Mouse (Mus musculus): ENCODE data around the gene Gm498. TPM values are rescaled to one million over a fixed set of nuclear protein-coding genes. Genes with fewer than 3 reads are reported as not detected.
A peak's percentile ranks its signal among the peaks of the same experiment; 100 is the strongest.

Gm498 gene
- total RNA-seq (2021), result not detected
- long read RNA-seq, experiment 1, result 0 reads
- long read RNA-seq, experiment 2, result 0 reads

GRCm38 (mm10) chr7:143866538-143866937, at the start of gene Gm498:
Gene Gm498, plus strand, starts transcription at chr7:143866838.
- intact Hi-C loops (cut with DNase I), result no loop called here
- DNase-seq (ENCODE audit: low spot score in 2 of 2), result no peak

DNA sequence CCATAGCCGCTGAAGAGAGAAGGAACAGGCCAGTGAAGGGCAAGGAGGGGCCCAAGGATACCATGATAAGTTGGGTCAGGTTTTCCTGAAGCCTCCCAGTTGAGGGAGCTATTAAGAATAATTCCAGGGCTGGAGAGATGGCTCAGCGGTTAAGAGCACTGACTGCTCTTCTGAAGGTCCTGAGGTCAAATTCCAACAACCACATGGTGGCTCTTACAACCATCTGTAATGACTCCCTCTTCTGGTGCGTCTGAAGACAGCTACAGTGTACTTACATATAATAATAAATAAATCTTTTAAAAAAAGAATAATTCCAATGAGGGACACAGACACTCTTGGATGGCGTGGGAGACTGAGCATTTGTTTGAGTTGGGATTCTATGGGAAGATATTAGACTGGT, 47.4 kb upstream of the Gm498 start:
- DNase-seq (ENCODE audit: low spot score in 2 of 2), result no peak
- intact Hi-C loops (cut with DNase I), result no loop called here

DNA sequence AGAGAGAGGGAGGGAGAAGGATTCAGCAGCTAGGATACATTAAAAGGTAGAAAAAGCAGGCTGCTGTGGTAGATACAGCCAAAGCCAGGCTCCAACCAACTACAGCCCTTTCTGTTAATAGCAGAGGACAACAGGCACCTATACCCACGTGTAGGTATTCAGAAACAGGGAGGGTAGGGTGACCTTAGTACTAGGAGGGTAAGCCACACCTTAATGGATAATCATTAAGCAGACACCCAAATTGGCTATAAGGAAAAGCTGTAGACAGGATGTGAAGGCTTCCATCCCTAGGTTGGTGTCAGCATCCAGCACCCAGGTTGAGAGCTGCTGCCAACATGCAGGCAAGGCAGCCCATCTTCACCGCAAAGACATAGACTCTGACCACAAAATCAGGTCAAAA, 45.4 kb upstream of the Gm498 start:
- DNase-seq (ENCODE audit: low spot score in 2 of 2), result no peak
- intact Hi-C loops (cut with DNase I), result no loop called here

DNA sequence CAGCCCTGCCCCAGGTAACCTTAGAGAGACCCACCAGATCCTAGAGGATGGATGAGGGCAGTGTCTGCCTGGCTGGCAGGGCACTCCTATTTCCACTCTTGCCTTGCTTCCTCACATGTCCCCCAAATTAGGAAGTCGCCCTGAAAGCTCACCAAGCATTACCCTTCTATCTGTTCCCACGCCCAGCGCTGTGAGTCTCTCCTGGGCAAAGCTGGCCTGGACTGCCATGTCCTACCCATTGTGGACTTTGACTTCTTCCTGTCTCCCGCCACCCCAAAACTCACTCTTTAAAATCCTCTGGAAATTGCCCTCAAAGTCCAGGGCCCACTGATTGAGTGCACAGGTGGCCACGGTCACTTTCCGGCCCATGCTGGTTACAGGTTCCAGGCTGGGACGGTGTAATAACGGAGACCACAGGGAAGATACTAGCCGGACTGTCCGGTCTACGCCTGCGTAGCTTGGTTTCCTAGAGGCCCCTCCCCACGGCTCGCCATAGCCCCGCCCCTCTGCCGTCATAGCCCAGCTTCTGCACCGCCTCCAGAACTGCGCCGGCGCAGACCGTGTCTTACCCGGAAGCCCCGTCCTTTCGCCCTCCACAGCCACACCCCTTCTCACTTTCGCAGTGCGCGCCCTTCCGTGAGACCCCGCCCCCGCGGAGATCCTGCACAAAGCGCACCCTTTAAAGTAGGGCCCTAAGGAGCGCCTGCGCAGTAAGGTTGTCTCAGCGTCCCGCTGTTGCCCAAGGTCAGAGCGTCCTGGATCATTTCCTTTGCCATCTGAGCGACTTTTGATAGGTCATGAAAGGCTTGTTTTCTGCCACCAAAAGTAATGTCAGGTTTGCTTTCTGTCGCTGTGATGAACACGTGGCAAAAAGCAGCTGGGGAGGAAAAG, 44.0 kb upstream of the Gm498 start, which contains the start of the genes Nadsyn1 and Dhcr7:
Gene Nadsyn1 (minus strand): TSS at position 475 of the 891 bp plus-strand sequence.
Gene Dhcr7 (plus strand): TSS at position 771 of the 891 bp plus-strand sequence.
- intact Hi-C loops (cut with DNase I), result no loop called here
- peak; percentile 98 to 99 for DNase-seq (ENCODE audit: low spot score in 2 of 2)

DNA sequence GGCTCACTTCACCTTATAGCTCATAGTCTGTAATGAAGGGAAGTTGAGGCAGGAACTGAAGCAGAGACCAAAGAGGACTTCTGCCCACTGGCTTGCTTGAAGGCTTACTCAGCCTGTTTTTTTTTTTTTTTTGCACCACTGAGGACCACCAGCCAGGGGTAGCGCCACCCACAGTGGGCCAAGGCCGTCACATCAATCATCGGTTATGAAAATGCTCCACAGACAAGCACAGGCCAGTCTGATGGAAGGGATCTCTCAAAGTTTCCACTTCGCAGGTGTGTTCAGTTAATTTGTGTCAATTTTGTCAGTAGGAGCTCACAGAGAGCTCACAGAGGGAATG, 43.4 kb upstream of the Gm498 start:
- no peak for DNase-seq (ENCODE audit: low spot score in 2 of 2)
- intact Hi-C loops (cut with DNase I), result no loop called here

GRCm38 (mm10) chr7:143826985-143827384, 39.7 kb upstream of the Gm498 start:
- no peak for DNase-seq (ENCODE audit: low spot score in 2 of 2)
- intact Hi-C loops (cut with DNase I), result no loop called here

DNA sequence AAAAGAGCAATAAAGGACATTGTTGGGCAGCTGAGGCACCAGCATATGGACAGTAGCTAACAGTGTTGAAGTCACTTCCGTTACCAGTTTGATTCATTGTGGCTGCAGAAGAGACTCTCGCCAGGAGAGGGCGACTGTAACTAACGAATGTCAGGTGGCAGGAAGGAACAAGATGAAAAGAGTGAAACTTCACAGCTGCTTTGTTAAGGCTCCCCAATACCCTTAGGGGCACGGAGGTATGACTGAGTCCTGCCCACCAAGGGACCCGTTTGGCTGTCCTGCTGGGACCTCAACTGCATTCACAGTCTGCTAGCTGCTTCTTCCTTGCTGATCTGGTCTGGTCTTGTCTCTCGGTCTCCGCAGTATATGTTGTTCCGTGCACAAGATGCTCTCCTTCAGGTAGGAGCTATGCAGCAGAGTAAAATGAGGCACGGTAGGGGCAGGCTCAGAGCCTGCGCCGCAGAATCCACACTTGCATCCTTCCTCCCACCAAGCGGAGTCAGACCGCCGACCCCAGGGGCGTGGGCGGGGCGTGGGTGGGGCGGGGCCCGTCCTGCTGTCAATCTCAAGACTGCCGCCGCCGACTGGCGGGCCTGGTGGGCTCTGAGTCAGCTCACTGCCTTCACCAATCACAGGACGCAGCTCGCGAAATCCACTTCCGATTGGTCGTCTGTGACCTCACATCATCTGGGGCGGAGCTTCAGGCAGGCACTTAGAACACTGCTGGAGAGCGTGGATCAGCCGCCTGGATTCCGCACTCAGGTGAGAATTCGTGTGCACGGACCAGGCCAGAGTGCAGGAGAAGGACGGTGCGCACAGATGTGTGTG, 36.9 kb upstream of the Gm498 start:
- intact Hi-C loops (cut with DNase I), result loop anchor here (2.0 to 10.0 kb wide), 3 partner anchors 55 to 245 kb away; no protein-coding TSS in a partner anchor
- peak; percentile 97 to 98 for DNase-seq (ENCODE audit: low spot score in 2 of 2)

DNA sequence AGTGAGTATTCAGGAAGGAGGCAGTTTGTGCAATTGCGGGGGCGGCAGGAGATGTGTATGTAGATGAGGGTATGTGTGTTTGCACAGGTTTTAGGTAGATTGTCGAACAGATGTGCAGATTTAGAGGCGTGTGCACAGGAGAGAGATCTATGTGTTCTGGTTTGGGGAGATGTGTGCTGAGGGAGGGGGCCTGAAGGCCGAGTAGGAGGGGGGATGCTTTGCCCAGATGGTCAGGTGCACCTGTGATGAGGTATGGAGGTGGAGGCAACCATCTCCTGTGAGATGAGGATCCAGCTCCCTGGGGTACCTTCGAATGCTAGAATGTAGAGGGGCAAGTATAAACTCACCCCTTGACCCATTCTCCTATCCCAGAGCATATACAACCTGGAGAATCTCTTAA, 36.2 kb upstream of the Gm498 start:
- intact Hi-C loops (cut with DNase I), result loop anchor here (2.0 to 10.0 kb wide), 3 partner anchors 54 to 244 kb away; no protein-coding TSS in a partner anchor
- no peak for DNase-seq (ENCODE audit: low spot score in 2 of 2)

- intact Hi-C loops (cut with DNase I), result loop anchor here (10.0 kb wide), 2 partner anchors 53 to 243 kb away; no protein-coding TSS in a partner anchor
- DNase-seq (ENCODE audit: low spot score in 2 of 2), result no peak
Measured at GRCm38 (mm10) chr7:143832196-143832595, 34.4 kb upstream of the Gm498 start.

- intact Hi-C loops (cut with DNase I), result loop anchor here (10.0 kb wide), 2 partner anchors 52 to 242 kb away; no protein-coding TSS in a partner anchor
- DNase-seq (ENCODE audit: low spot score in 2 of 2), result no peak
Measured at GRCm38 (mm10) chr7:143832611-143833010, 34.0 kb upstream of the Gm498 start.

GRCm38 (mm10) chr7:143833581-143834190, 33.0 kb upstream of the Gm498 start:
- DNase-seq (ENCODE audit: low spot score in 2 of 2), result no peak
- intact Hi-C loops (cut with DNase I), result loop anchor here (10.0 kb wide), 2 partner anchors 51 to 241 kb away; no protein-coding TSS in a partner anchor

- intact Hi-C loops (cut with DNase I), result loop anchor here (10.0 kb wide), 2 partner anchors 50 to 240 kb away; no protein-coding TSS in a partner anchor
- DNase-seq (ENCODE audit: low spot score in 2 of 2), result no peak
Measured at GRCm38 (mm10) chr7:143834316-143834715, 32.3 kb upstream of the Gm498 start.

DNA sequence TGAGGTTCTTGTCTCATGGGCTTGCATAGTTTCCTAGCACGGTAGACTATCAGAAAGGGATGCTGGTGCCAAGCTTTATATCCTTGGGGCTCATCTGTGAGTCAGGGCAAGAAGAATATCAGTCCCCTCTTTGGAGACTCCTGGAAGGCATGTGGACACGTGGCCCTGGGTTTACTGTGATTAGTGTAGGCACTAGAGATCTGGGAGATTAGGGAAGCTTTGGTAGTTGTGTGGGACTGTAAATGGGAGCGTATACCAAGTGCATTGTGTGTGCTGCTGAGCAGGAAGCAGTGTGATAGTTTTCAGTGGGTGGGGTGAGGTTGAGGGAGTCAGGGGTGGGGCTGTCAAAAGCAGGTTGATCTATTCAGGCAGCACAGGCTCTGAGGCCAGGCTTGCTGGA, 31.7 kb upstream of the Gm498 start:
- DNase-seq (ENCODE audit: low spot score in 2 of 2), result no peak
- intact Hi-C loops (cut with DNase I), result loop anchor here (10.0 kb wide), 2 partner anchors 50 to 240 kb away; no protein-coding TSS in a partner anchor

DNA sequence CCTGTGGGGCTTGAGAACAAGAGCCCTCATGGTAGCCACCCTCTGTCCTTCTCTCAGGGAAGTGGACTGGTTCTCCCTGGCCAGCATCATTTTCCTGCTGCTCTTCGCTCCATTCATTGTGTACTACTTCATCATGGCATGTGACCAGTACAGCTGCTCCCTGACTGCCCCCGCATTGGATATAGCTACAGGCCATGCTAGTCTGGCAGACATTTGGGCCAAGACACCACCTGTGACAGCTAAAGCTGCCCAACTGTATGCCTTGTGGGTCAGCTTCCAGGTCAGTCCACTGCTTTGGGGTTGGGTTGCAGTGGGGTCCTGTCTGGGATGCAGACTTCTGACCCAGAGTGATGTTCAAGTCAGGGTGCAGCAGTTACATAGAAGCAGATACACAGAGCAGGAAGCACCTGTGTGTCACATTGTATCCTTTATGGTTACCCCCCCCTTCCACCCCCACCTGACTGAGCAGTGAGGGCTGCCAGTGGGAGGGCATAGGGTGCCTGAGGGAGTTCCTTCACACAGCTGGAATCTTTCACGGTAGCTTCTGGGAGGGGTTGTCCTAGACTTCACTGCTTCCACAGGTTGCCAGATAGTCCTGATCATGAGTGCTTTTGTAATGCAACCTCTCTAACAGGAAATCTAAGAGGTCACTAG, 28.8 kb upstream of the Gm498 start:
- no peak for DNase-seq (ENCODE audit: low spot score in 2 of 2)
- intact Hi-C loops (cut with DNase I), result loop anchor here (10.0 kb wide), 2 partner anchors 47 to 237 kb away; no protein-coding TSS in a partner anchor

- intact Hi-C loops (cut with DNase I), result no loop called here
- DNase-seq (ENCODE audit: low spot score in 2 of 2), result no peak
Measured at GRCm38 (mm10) chr7:143840121-143840520, 26.5 kb upstream of the Gm498 start.

GRCm38 (mm10) chr7:143841301-143841700, 25.3 kb upstream of the Gm498 start:
- DNase-seq (ENCODE audit: low spot score in 2 of 2), result no peak
- intact Hi-C loops (cut with DNase I), result no loop called here

GRCm38 (mm10) chr7:143848127-143848767, 18.4 kb upstream of the Gm498 start:
- DNase-seq (ENCODE audit: low spot score in 2 of 2), result no peak
- intact Hi-C loops (cut with DNase I), result no loop called here

- intact Hi-C loops (cut with DNase I), result no loop called here
- no peak for DNase-seq (ENCODE audit: low spot score in 2 of 2)
Measured at GRCm38 (mm10) chr7:143848768-143849482, 17.7 kb upstream of the Gm498 start.

All from left cerebral cortex, postnatal 14 days (tissue).